Mouse (Mus musculus) stomach, postnatal 0 days (tissue): Measurements from ENCODE around the gene Cux1.

Experiments
- CTCF ChIP-seq: IDR thresholded peaks from 2 replicates; pipeline ENCODE4 v1.5.1; 2016; ENCODE audit warnings: antibody characterized with exemption, low read depth, mild to moderate bottlenecking, moderate library complexity
- EP300 ChIP-seq: optimal IDR thresholded peaks from 2 replicates; pipeline ENCODE3; 2016; ENCODE audit warnings: antibody characterized with exemption

GRCm38 (mm10) chr5:136410681-136411181 lies 156.6 kb downstream of the Cux1 start:
- TF ChIP-seq CTCF (no peak), EP300 (no peak)
